Mouse (Mus musculus): ENCODE measurements around the gene Rfk.

Gene Rfk

DNA sequence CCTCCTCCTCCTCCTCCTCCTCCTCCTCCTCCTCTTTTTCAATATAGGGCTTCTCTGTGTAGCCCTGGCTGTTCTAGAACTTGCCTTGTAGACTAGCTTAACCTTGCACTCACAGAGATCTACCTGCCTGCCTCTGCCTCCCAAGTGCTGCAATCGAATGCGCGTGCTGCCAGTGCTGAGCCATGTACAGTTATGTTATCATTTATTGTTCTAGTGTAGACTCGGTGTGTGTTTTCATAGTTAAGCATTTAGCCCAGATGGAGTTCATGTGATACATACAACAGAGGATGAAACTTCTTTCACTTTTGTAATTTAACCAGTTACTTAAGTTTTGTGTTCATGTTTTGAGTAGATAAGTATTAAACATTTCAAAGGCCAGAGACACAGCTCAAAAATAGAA, 8.8 kb upstream of the Rfk start:
- DNase-seq (ENCODE audit: low read depth, low spot score), result no peak

DNA sequence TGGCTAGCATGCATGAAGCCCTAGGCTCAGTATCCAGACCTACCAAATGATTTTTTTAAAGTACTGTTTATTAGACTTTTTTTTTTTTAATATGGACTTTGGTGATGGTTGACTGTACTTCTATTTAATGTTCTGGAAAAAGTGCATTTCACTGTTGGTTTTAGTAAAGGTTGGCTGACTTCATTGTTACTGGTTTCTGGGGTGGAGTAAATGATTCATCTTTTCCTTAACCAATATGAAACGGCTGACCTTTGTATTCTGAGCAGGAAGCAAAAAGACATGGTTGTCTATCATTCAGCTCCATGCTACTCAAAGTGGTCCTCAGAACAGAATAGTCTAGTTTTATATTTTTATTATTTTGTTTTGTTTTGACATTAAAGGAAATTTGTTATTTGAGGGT, 8.4 kb upstream of the Rfk start:
- no peak for DNase-seq (ENCODE audit: low read depth, low spot score)

DNA sequence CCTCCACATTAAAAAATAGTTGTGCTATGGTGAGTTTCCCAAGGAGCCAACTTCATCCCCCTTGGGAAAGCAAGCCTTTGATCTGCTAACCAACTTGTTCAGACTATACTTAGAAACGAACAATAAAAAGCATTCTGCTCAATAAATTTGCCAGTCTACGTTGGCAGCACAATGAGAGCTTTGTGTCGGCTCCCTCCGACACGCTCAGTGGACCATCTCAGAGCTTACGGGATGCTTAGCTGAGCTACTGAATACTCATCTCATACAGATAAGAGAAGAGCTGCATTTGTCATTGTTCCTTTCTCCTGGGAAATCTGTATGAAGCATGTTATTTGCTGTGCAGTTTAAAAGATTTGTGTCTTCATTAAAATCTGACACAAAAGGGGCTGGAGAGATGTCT, 7.4 kb upstream of the Rfk start:
- no peak for DNase-seq (ENCODE audit: low read depth, low spot score)

DNA sequence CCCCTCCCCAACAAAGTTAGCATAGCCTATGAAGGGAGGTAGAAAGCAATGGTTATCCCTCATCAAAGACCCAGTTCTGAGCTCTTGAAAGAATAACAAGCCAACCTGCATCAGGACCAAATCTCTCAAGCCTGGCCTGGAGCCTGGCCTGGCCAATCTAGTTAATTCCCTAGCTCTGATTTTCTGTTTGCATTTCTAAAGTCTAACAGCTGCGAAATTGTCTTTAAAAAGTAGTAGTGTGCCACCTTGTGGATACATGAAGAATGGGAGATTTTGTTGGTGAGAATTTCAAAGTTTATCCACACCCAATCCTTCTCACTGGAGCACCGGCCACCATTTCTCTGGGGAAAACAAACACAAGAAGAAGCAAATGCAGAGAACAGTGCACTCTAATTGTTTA, 5.4 kb upstream of the Rfk start:
- no peak for DNase-seq (ENCODE audit: low read depth, low spot score)

DNA sequence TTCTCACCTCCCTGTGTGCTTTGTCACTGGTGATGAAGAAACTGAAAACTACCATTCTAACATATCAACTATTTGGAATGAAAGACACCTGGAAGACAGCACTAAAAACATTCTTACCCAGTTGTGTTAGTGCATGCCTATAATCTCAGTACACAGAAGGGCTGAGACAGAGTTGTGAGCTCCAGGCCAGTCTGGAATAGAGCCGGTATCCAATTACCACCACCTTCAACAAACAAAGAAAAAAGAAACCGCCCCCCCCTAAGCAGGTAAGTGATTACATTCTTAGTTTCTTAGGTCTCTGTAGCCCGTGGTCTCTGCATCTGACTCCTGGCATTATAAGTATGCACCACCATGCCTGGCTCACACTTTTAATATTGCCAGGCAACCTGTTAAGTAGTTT, 977 bp upstream of the Rfk start:
- DNase-seq (ENCODE audit: low read depth, low spot score), result no peak

DNA sequence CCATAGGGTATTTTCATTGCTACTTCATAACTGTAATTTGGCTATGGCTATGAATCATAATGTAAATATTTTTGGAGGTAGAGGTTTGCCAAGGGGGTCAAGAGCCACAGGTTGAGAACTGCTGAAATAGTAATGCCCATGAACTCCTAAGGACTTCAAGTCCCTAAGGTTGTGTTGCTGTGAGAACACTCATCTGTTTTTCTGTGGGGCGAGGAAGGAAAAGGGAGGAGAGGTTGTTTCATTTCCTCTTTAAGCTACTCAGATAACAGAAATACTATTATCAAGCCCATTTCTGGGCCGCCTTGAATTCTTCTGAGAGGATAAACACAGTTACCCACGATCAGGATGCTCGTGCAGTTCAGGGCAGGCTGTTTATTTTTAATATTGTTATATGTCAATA, 3.0 kb downstream of the Rfk start:
- no peak for DNase-seq (ENCODE audit: low read depth, low spot score)

DNA sequence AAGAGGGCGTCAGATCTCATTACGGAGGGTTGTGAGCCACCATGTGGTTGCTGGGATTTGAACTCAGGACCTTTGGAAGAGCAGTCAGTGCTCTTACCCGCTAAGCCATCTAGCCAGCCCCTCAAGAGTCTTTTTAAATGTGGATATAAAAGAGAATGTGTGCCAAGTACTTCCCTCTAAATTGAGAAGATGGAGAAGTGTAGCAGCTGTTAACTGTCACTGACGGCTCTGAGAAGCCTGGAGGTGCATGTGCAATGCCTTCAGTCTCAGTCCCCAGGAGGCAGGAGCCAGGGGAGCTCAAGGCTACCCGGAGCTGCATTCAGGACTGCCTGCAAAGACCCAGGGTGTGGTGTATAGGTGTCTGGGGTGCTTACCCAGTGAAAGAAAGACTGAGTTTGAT, 4.1 kb downstream of the Rfk start:
- no peak for DNase-seq (ENCODE audit: low read depth, low spot score)

DNA sequence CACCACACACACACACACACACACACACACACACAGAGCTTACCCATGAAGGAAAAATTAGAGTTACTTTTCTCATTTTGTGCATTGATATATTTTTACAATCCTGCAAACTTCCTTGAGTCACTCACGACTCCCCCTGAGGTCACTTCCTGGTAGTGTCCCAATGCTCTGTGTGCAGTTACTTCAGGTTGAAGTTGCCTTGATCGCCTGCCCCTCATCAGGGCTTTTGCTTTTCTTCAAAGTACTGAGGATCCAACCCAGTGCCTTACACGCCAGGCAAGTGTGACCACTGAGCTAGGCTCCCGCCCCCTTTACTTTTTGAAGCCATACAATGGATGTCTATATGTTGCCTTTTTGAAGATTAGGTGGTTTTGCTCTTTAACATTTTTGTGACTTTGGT, 6.1 kb downstream of the Rfk start:
- DNase-seq (ENCODE audit: low read depth, low spot score), result no peak

DNA sequence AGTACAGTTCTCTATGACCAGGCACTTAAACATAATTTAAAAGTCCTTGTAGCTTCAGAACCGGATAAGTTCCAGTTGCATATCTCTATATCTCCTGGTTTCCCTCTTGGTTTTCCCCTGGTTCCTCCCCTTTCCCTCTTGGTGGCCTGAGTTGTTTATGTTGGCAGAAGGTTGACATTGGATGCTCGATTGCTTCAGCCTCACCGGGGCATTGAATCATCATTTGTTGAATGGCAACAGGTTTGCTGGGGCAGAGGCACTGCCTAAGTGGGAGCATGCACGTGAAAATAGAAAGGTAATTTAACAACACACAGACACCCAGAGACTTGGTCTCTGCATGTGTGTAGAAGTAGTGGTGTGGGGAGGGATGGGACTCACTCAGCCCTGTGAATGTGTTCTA, 6.7 kb downstream of the Rfk start:
- DNase-seq (ENCODE audit: low read depth, low spot score), result no peak

DNA sequence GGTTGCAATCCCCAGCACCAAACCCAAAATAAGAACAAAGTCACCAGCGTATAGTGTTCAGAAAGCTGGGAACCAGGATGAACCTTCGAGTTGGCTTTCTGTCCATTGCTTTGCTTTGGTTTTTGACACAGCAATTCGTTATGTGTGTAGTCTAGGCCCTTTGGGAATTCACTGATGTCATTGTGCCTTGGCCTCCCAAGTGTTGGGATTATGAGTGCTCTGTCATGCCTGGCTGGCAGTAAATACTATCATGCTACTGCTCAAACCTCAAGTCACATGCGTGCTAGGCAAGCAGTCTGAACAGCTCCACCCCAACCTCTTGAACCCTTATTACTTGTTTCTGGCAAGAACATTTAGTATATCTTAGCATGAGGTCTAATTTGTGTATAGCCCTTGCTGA, 9.3 kb downstream of the Rfk start:
- DNase-seq (ENCODE audit: low read depth, low spot score), result no peak

DNA sequence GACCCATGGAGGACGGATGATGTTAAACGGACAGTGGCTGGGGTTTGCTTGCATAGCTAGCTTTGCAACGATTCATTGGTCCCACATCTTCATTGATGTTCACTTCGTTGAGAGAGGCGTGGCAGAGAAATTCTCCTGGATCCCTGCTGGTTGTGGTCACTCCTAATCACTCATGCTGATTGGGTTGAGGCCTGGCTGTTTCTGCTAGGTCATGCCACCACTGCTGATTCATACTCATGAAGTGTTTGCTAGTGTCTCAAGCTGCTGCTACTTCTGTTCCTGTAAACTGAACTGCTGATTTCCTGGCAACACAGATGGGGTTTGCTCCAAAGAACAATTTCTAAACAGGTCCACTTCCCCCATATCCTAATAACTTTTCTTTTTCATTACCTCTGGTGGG, 13.0 kb downstream of the Rfk start:
- DNase-seq (ENCODE audit: low read depth, low spot score), result no peak

DNA sequence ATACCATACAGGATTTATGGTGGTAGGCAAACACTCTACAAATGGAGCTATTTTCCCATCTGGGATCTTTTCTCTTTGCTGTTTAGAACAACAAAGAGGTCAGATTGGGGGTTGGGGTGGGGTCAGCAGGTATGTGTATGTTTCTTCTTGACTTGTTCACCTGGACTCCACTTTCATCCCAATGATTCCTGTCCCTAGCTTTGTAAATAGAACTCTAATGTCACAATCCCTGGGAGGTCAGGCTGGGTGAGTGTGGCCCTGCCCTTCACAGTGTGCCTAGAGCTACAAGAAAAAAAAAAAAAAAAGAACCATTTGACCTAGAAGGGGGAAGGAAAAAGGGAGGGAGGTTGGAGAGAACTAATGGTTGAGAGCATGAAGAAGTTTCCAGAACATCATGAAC, 14.7 kb downstream of the Rfk start:
- no peak for DNase-seq (ENCODE audit: low read depth, low spot score)

DNA sequence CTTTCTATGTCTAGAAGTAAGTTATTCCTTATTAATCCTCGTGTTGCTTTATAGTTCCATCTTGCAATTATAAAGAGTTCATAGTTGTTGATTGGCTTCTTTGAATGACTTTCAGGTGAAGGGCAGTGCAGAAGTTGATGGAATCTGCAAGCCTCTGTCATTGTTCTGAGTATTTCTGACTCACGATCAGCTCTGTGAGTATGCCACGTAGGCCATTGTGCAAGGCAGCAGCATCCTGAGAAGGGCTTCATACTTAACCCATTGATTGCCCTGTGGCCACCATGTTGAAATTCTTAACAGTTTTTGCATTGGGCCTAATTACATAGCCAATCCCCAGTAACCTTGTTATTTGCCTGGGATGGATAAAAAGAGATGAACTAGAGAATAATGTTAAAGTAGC, 15.5 kb downstream of the Rfk start:
- DNase-seq (ENCODE audit: low read depth, low spot score), result no peak

DNA sequence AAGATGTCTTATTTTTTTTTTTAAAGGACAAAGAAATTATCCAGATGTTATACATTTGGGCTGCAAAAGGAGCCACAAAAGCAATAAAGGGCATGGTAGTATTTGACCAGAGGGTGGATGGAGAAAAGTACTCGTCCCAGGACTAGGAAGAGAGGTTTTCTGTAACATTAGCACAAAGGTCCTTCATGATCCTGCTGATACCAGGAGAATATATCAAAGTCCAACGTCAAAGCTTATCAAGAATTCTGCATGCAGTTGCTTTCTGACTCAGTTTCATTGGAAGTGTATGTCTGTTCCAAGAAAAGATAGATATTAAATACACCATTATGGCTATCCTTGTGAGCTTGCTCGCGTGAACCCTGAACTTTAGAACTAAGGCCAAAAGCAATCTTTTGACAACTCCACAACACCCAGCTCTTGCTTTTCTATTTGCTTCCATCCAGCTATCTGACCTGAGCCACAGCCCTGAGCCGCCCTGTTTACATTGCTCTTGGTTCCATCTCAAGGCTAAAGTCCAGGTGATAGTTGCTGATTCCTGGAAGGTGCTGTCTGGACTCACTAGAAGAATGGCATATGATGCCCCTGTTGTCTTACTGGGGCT, 16.7 kb downstream of the Rfk start:
- DNase-seq (ENCODE audit: low read depth, low spot score), result no peak

DNA sequence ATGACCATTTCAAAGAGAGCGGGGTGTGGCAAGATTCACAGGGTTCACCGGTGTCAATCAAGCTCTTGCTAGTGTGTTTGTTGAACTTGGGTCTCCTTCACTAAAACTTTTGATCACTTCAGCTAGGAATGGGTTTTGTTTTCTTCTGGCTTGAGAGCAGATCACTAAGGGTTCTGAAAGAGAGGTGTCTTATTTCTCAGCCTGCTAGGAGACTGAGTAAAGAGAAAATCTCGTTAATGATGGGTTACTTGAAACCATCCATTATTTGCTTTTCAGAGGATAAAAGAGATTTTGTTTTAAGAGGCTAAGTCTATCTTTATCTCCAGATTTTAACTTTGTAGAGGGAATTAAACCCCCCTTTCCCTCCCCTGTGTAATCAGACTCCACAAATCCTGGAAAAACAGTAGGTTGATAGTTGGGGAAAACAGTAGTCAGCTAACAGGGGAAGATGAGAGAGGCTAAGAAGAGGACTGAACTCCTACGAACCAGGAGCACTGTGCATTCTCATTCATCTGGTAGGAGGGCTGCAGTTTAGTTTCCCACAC, 19.1 kb downstream of the Rfk start:
- no peak for DNase-seq (ENCODE audit: low read depth, low spot score)

DNA sequence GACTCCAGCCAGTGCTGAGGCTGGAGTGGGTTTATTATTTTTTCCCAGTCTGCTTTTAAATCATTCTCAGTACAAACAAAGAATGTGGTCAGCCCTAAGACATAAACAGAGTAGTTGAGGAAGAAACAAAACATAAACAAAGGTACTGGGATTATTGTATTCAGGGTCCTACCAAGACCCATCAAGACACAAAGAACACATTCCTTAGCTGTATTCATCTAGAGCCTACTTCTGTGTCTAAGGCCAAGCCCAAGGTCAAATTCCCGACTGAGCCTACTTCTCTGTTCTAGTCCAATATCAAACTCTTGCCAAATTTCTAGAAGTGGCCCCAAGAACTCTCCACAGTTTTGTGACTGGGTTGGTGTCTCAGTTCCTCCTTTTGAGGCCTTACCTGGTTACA, 24.0 kb downstream of the Rfk start:
- no peak for DNase-seq (ENCODE audit: low read depth, low spot score)

DNA sequence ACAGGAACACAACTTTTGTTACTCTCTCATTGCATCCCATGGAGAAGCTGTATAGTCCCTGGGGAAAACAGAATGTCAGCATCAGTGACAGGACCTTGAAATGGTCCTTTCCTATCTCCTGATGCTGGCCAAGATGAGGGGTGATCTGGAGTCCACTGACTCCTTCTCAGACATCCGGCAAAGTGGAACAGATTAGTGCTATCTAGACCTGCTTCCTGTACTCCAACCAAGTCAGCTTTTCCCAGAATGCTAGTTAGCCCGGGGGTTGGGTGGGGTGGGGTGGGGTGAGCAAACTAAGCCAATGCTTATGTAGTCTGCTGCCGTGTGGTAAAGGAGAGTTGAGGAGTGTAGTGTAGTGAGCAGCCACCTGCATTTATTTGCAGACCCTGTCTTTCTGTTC, 29.5 kb downstream of the Rfk start:
- no peak for DNase-seq (ENCODE audit: low read depth, low spot score)

DNA sequence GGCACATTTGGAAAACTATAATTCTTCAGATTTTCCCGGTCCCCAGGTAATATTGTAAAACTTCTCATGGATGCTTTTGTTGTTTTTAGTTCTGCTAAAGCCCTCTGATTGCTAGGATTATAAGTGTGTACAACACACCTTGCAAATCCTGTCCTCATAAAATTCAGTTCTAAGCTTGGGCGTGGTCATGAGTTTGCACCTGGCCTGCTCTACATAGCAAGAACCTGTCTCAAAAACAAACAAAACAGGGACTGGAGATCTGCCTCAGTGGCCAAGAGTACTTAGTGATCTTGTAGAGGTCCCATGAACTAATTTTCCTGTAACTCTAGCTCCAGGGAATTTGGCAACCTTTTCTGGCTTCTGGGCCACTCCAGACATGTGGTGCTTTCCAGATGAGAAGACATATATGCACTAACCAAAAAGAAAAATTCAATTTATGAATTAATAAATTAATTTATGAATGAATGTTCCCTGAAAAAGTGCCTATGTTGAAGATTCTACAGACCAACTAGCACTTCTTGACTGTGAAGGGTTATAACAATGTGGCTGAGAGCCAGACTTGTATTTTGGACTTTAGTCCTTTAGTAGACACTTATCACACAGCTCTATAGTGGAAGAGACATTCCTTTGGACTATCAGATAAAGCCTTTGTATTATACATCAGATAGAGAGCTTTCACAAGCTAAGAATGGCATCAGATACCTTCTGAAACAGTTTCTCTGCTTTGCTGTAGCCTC, 34.1 kb downstream of the Rfk start:
- DNase-seq (ENCODE audit: low read depth, low spot score), result no peak

DNA sequence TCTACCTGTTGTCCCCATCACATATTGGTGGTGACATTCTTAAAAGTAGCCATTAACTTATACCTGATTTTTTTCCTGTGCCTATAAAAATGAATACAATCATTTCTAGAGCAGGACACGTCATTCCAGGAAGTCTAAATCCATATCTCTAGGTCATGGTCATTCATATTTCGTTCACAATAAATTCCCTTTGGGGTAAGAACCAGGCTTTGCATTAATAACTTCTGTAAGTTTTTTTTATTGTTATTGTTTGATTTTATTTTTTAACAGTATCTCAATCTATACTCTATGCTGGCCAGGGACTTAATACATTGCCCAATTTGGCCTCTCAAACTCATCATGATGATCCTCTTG, 34.7 kb downstream of the Rfk start:
- DNase-seq (ENCODE audit: low read depth, low spot score), result no peak

DNA sequence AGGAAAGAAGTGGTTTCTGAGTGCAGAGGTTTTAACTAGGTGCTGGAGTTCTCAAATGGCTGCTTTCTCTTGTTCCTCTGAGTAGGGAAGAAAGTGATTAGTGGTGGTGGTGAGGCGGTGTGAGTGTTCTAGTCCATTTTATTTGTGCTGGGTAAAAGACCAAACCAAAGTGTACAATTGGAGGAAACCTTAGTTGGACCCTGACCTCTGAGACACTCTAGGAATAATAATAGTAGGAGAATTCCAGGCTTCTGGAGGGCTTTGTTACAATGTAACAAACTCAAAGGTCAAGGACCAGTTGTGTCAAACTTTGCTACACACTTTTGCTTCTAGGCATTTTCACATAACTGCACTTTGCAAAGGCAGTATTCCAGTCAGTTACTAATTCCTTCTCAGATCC, 42.8 kb downstream of the Rfk start:
- DNase-seq (ENCODE audit: low read depth, low spot score), result no peak

DNA sequence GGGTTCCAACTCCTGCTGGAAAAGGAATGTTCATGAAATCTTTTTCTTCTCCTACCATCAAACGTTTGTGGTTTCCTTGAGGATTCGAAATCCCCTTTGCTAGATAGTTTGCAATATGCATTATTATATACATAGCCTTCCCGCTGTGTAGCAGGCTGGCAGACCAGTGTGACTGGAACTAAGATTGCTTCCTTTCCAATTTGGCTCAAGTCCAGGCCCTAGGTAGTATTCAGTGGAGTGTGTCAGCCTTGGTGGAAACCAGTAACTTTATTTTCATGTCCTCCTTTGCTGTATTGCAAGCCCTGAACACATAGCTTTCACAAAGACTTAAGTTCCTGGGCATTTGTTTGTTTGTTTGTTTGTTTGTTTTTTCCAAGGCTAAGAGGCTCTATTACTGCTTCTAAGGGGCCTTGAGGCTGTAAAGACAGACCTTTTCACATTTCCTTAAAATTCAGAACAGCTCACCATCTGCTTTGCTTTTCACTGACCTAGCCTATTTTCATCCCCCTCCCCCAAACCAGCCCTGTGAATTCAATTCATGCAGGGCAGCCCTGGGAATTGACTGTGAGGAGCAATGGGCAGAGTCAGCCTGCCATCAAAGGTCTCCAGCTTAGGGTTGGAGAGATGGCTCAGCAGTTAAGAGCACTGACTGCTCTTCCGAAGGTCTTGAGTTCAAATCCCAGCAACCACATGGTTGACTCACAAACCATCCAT, 45.8 kb downstream of the Rfk start:
- no peak for DNase-seq (ENCODE audit: low read depth, low spot score)

DNA sequence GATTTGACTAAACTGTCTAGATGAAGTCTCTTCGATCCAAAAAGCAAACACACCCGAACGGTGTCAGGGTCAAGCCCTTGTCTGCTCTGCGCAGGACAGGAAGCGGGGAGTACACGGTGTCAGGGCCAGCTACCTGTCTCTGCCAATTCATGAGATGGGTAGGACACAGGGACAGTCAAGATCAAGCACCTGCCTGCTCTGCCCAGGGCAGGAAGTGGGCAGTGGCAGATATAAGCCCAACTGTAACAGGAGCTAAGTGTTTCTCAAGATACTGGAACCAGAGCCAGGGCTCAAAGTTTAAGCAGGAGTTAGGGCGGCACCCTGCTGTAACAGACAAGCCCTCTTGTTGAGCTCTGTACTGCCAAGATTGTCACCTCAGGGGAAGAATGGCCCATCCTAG, 49.7 kb downstream of the Rfk start:
- DNase-seq (ENCODE audit: low read depth, low spot score), result no peak
